Mouse (Mus musculus) midbrain, postnatal 0 days (tissue): ENCODE measurements at regions not wholly inside any gene's neighbourhood (a gene's known extent, or its start where the extent isn't known, plus 50 kb on each side); places are given as distances from the start of the nearest gene placed in this dataset.
A peak's percentile ranks its signal among the peaks of the same experiment; 100 is the strongest.

ENCODE experiments used
- ATAC-seq: fragments of 200-750 bp; cut with Nextera tagmentation; 2 replicates; pipeline ENCODE4 v1.8.0; 2017; ENCODE audit warnings: moderate number of reproducible peaks, mild to moderate bottlenecking, moderate TSS enrichment, moderate library complexity; ENCODE audit not compliant: low FRiP score
- DNase-seq: peaks from one replicate; pipeline ENCODE4 v3.0.0-alpha.2; 2015; ENCODE audit warnings: low spot score
- H3K27ac ChIP-seq: fragments of 300-500 bp; sonication (generic); 2 replicates; pipeline ENCODE4 v1.5.1; 2014; ENCODE audit warnings: low read depth, mild to moderate bottlenecking, low read length, mixed read lengths
- H3K27me3 ChIP-seq: fragments of 300-500 bp; sonication (generic); 2 replicates; pipeline ENCODE4 v1.6.1; 2014; ENCODE audit warnings: low read length, control low read depth, mixed read lengths; ENCODE audit not compliant: insufficient read depth
- H3K36me3 ChIP-seq: fragments of 300-500 bp; sonication (generic); 2 replicates; pipeline ENCODE4 v1.6.1; 2014; ENCODE audit warnings: low read length, control low read depth, mixed read lengths; ENCODE audit not compliant: insufficient read depth
- H3K4me1 ChIP-seq: fragments of 300-500 bp; sonication (generic); 2 replicates; pipeline ENCODE4 v1.6.1; 2014; ENCODE audit warnings: mild to moderate bottlenecking, control low read depth, antibody characterized with exemption, low read length, mixed read lengths; ENCODE audit not compliant: insufficient read depth
- H3K4me2 ChIP-seq: fragments of 300-500 bp; sonication (generic); 2 replicates; pipeline ENCODE4 v1.6.1; 2014; ENCODE audit warnings: low read depth, mild to moderate bottlenecking, low read length, mixed read lengths; ENCODE audit not compliant: poor library complexity, severe bottlenecking
- H3K4me3 ChIP-seq: fragments of 300-500 bp; sonication (generic); 2 replicates; pipeline ENCODE4 v1.5.1; 2014; ENCODE audit warnings: low read depth, mild to moderate bottlenecking, low read length, moderate library complexity
- H3K9ac ChIP-seq: fragments of 300-500 bp; sonication (generic); replicated peaks from 2 replicates; pipeline ENCODE4 v1.6.1; 2014; ENCODE audit warnings: mild to moderate bottlenecking, low read length, moderate library complexity, mixed read lengths; ENCODE audit not compliant: poor library complexity, severe bottlenecking
- H3K9me3 ChIP-seq: fragments of 300-500 bp; sonication (generic); 2 replicates; pipeline ENCODE4 v1.6.1; 2016; ENCODE audit warnings: low read length, control low read depth
- CTCF ChIP-seq: IDR thresholded peaks from 2 replicates; pipeline ENCODE4 v1.5.1; 2016; ENCODE audit warnings: antibody characterized with exemption, mild to moderate bottlenecking
- WGBS: fragments of 180-500 bp; shearing (Covaris S2); extraction: QIAGEN DNeasy Blood & Tissue Kit; methylation state at CpG from one replicate; pipeline ENCODE4 v1.1.7; 2014; 5-methylcytosine and 5-hydroxymethylcytosine counted together

- ATAC-seq (no peak), DNase-seq (no peak)
- H3K4me2 ChIP-seq, result no peak overlapping the region
- no peaks in the 10 kb centered on the region for H3K9me3 ChIP-seq
- no peak overlapping the region for H3K4me3 ChIP-seq
- no peaks in the 10 kb centered on the region for H3K36me3 ChIP-seq
- no peaks in the 10 kb centered on the region for H3K27me3 ChIP-seq
- TF ChIP-seq CTCF, result no peak
- no peak overlapping the region for H3K27ac ChIP-seq
- no peaks in the 10 kb centered on the region for H3K4me1 ChIP-seq
- WGBS, result 77% methylated on average over 7 of the region's 7 CpGs
- no peak overlapping the region for H3K9ac ChIP-seq
These were observed 437.5 kb upstream of the Tbx3 start for GRCm38 (mm10) chr5:119232941-119233340.

- Histone ChIP-seq H3K4me1 (no peaks in the 10 kb centered on the region), H3K9me3 (no peaks in the 10 kb centered on the region), H3K4me2 (no peak overlapping the region), H3K27ac (no peak overlapping the region), H3K4me3 (no peak overlapping the region), H3K9ac (no peak overlapping the region), H3K36me3 (no peaks in the 10 kb centered on the region), H3K27me3 (no peaks in the 10 kb centered on the region)
- ATAC-seq (no peak), DNase-seq (no peak)
- no peak for TF ChIP-seq CTCF
- 91% methylated on average over 10 of the region's 10 CpGs for WGBS
These were observed 434.6 kb upstream of the Tbx3 start for GRCm38 (mm10) chr5:119235884-119236283.

GRCm38 (mm10) chr5:119246824-119247223, 423.6 kb upstream of the Tbx3 start:
- WGBS, result 61% methylated on average over 10 of the region's 10 CpGs
- no peak for DNase-seq

GRCm38 (mm10) chr5:119248626-119249025, 421.8 kb upstream of the Tbx3 start:
- Histone ChIP-seq H3K36me3 (no peaks in the 10 kb centered on the region), H3K27me3 (no peaks in the 10 kb centered on the region), H3K27ac (no peak overlapping the region), H3K9ac (no peak overlapping the region), H3K4me2 (no peak overlapping the region), H3K9me3 (no peaks in the 10 kb centered on the region), H3K4me1 (no peaks in the 10 kb centered on the region), H3K4me3 (no peak overlapping the region)
- ATAC-seq (no peak), DNase-seq (no peak)
- TF ChIP-seq CTCF, result no peak
- 83% methylated on average over 6 of the region's 6 CpGs for WGBS

More at GRCm38 (mm10) chr5:119246824-119247223, 423.6 kb upstream of the Tbx3 start:
- Histone ChIP-seq H3K4me1 (no peaks in the 10 kb centered on the region), H3K36me3 (no peaks in the 10 kb centered on the region), H3K4me2 (no peak overlapping the region), H3K4me3 (no peak overlapping the region), H3K27me3 (no peaks in the 10 kb centered on the region), H3K27ac (no peak overlapping the region), H3K9ac (no peak overlapping the region), H3K9me3 (no peaks in the 10 kb centered on the region)
- ATAC-seq, result no peak
- TF ChIP-seq CTCF, result no peak

- DNase-seq, result no peak
- no peak for ATAC-seq
- no peaks in the 10 kb centered on the region for H3K4me1 ChIP-seq
- no peaks in the 10 kb centered on the region for H3K9me3 ChIP-seq
- H3K4me3 ChIP-seq, result no peak overlapping the region
- 83% methylated on average over 6 of the region's 6 CpGs for WGBS
- H3K27me3 ChIP-seq, result no peaks in the 10 kb centered on the region
- no peak overlapping the region for H3K4me2 ChIP-seq
- TF ChIP-seq CTCF, result no peak
- no peak overlapping the region for H3K27ac ChIP-seq
- H3K36me3 ChIP-seq, result no peaks in the 10 kb centered on the region
- H3K9ac ChIP-seq, result no peak overlapping the region
These were observed 421.2 kb upstream of the Tbx3 start for GRCm38 (mm10) chr5:119249124-119249718.

- ATAC-seq (no peak), DNase-seq (peak; percentile 22)
- WGBS, result 36% methylated on average over 9 of the region's 9 CpGs
- no peak for TF ChIP-seq CTCF
- Histone ChIP-seq H3K9ac (no peak overlapping the region), H3K9me3 (no peaks in the 10 kb centered on the region), H3K36me3 (no peaks in the 10 kb centered on the region), H3K4me3 (no peak overlapping the region), H3K27ac (no peak overlapping the region), H3K4me2 (no peak overlapping the region), H3K27me3 (no peaks in the 10 kb centered on the region), H3K4me1 (no peaks in the 10 kb centered on the region)
These were observed 419.0 kb upstream of the Tbx3 start for GRCm38 (mm10) chr5:119251311-119252047.
